Mouse (Mus musculus) cerebellum, adult (tissue): ENCODE results near the gene Alg1.
"Not testable (repeated sequence)": the region's sequence is repeated elsewhere in the genome, so short reads cannot be mapped to it uniquely, and the experiment has no call there.

Experiments used
- ATAC-seq: cut with Nextera tagmentation; 2 replicates; pipeline ENCODE4 v1.9.2; 2017; ENCODE audit warnings: mild to moderate bottlenecking, moderate library complexity, mixed read lengths; ENCODE audit not compliant: insufficient number of reproducible peaks, low FRiP score, low TSS enrichment

Gene Alg1

GRCm38 (mm10) chr16:5233418-5234313 lies at the start of gene Alg1:
TSS of gene Alg1 (plus strand) at chr16:5233621.
- peak; percentile 94 for ATAC-seq

GRCm38 (mm10) chr16:5184101-5184500 lies 49.3 kb upstream of the Alg1 start:
- no peak for ATAC-seq

GRCm38 (mm10) chr16:5184956-5185355 lies 48.5 kb upstream of the Alg1 start:
- ATAC-seq, result no peak

- ATAC-seq, result no peak
Observed at GRCm38 (mm10) chr16:5185691-5186090, 47.7 kb upstream of the Alg1 start.

GRCm38 (mm10) chr16:5186234-5186633 lies 47.2 kb upstream of the Alg1 start:
- peak; percentile 29; the same call in 1 of the 2 replicates for ATAC-seq

GRCm38 (mm10) chr16:5195080-5195479 lies 38.3 kb upstream of the Alg1 start:
- no peak for ATAC-seq

GRCm38 (mm10) chr16:5202681-5203080 lies 30.7 kb upstream of the Alg1 start:
- no peak for ATAC-seq

- ATAC-seq, result 0 out of 2 replicates have a peak, but pooled peaks have one; percentile 2
Observed at GRCm38 (mm10) chr16:5203200-5203599, 30.2 kb upstream of the Alg1 start.

- ATAC-seq, result peak; percentile 78
Observed at GRCm38 (mm10) chr16:5203668-5204433, 29.6 kb upstream of the Alg1 start, which contains the start of gene Nagpa. TSS of gene Nagpa (minus strand) at chr16:5204012.

GRCm38 (mm10) chr16:5205431-5205970 lies 27.9 kb upstream of the Alg1 start:
- ATAC-seq, result no peak

- ATAC-seq, result no peak
Observed at GRCm38 (mm10) chr16:5206051-5206450, 27.4 kb upstream of the Alg1 start.

GRCm38 (mm10) chr16:5210365-5210764 lies 23.1 kb upstream of the Alg1 start:
- ATAC-seq, result no peak

- no peak for ATAC-seq
Observed at GRCm38 (mm10) chr16:5212150-5212549, 21.3 kb upstream of the Alg1 start.

GRCm38 (mm10) chr16:5214126-5214525 lies 19.3 kb upstream of the Alg1 start:
- ATAC-seq, result no peak

- ATAC-seq, result no peak
Observed at GRCm38 (mm10) chr16:5216686-5217085, 16.7 kb upstream of the Alg1 start.

- ATAC-seq, result no peak
Observed at GRCm38 (mm10) chr16:5217341-5218133, 15.9 kb upstream of the Alg1 start.

GRCm38 (mm10) chr16:5221403-5221802 lies 12.0 kb upstream of the Alg1 start:
- no peak for ATAC-seq

- ATAC-seq, result no peak
Observed at GRCm38 (mm10) chr16:5222140-5222539, 11.3 kb upstream of the Alg1 start, which contains the start of gene AU021092. TSS of gene AU021092 (minus strand) at chr16:5222299.

- not testable (repeated sequence) for ATAC-seq
Observed at GRCm38 (mm10) chr16:5226534-5226933, 6.9 kb upstream of the Alg1 start.

GRCm38 (mm10) chr16:5227501-5227900 lies 5.9 kb upstream of the Alg1 start:
- not testable (repeated sequence) for ATAC-seq
